Mouse (Mus musculus): ENCODE measurements around the gene Cyth3.

Gene Cyth3

DNA sequence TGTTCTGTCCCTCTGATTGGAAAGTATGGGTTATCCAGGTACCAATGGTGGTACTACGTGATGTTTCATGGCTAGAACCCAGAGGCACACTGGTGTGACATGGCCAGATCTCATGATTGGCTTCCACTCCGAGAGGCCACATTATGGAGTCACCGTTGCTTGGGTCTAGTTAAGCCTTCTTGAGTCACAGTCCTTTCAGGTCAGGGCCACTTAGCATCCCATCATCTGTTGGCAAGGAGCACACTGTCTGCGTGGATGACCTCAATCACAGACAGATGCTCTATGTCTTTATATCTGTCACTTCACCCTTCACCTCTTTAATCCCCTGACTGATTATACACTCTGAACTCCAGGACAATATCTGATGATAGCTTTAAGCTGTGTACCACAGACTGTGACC, 6.1 kb upstream of the Cyth3 start:
- DNase-seq (ENCODE audit: low spot score in 2 of 2): no peak

DNA sequence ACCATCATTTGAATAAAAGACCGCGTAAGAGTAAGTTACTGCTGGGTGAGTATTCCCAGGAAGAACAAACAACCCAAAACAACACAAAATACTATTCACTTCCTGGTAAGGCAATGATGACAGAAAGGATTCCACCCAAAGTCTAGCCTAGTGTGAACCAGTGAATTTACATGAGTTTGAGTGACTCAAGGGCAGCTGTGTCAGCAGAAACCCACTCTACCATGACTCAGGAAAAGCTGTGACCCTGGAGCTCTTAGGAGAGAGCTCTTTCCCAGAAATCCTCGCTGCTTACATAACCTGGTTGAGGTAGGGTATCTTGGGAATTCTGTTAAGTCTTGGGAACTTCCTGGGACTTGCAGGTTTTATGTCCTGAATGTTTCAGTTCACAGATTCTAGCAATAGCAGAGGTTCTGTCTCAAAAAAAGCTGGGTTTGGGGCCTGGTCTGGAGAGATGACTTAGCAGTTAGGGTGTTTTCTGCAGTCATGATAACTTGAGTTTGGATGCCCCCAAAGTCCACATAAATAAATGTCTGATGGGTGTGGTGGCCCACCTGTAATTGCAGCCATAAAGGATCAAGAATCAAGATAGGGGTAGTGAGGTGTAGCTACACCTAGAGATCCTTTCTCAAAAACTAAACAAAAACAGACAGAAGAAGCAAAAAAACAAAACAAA, 5.5 kb upstream of the Cyth3 start:
- DNase-seq (ENCODE audit: low spot score in 2 of 2): no peak

DNA sequence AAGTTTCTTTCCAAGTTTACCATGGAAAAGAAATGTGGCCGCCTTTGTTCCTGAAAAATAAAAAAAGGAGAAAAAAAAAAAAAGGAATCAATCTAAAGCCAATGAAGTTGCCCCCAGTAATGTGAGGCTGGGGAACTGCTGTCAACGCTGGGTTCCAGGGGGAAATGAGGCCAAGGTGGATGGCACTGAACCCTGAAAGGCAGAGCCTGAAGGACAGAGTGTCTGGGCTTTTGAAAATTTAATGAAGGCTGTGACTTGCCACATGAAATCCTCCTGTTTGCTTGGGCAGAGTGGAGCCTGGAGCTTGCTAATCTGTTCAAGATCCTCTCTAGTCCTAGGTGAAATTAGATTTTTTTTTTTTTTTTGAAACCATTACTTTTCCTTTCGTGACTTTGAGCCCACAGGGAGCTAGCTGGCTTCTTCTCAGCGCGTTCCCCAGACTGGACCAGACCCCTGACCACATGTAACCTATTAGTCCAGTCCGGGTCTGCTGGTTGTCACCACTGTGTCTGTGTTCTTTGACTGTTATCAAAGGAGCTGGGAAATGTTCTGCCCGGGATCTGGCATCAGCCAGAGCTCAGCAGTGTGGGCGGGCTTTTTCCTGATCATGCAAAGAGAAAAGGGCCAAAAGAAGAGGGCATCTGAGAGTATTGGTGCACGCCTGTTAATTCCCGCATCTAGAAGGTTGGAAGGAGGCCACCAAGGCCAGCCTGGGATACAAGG, 4.6 kb upstream of the Cyth3 start:
- DNase-seq (ENCODE audit: low spot score in 2 of 2): peak in 1 of 2 experiments; percentile 12

DNA sequence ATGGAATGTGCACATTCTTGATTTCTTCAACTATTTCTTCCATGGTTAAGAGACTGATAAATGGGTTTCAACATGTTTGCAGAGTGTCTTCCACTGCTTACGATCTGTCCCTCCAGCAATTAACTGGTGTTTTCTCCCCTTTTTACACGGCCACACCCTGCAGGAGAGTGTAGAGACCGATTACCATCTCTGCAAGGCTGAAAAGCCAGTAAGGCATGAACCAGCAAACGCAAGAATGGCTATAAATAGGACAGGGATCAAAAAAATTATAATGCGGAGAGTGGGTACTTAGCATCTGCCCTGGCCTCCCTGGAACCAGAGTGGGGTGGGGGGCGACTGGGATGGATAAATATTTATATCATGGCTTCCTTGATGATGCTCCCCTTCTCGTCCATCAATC, 3.7 kb upstream of the Cyth3 start:
- DNase-seq (ENCODE audit: low spot score in 2 of 2): no peak

DNA sequence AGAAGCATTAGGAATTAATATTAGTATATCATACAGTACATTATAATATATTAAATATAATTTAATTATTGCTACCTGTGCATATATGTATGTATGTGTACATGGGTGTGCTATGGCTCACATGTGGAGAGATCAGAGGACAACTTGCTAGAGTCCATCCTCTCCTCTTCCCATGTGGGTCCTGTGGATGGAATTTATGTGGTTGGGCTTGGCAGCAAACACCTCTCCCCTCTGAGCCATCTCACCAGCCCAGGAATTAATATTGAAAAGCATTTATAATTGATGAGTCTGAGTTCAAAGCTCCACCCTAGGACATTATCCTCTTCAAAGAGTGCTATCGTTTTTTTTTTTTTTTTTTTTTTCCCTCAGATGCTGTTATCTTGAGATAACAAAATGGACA, 2.1 kb upstream of the Cyth3 start:
- no peak for DNase-seq (ENCODE audit: low spot score in 2 of 2)

DNA sequence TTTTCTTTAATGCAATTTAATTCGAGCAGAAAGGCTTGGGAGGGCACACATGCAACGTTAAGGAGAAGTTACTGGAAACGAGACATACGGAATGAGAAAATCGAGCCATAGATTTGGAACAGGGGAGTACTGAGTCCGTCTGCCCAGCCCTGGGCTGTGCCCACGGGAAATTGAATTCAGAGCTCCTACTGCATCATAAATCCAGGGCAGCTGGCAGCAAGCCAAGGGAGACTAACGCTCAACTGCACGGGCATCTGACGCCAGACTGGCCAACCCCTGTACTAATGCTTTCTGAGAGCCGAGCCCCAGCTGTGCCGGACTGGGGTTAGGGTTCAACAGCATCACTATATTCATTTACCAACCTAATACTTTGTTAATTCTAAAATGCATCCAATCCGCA, 1.3 kb upstream of the Cyth3 start:
- peak; percentile 29 to 75 for DNase-seq (ENCODE audit: low spot score in 2 of 2)

DNA sequence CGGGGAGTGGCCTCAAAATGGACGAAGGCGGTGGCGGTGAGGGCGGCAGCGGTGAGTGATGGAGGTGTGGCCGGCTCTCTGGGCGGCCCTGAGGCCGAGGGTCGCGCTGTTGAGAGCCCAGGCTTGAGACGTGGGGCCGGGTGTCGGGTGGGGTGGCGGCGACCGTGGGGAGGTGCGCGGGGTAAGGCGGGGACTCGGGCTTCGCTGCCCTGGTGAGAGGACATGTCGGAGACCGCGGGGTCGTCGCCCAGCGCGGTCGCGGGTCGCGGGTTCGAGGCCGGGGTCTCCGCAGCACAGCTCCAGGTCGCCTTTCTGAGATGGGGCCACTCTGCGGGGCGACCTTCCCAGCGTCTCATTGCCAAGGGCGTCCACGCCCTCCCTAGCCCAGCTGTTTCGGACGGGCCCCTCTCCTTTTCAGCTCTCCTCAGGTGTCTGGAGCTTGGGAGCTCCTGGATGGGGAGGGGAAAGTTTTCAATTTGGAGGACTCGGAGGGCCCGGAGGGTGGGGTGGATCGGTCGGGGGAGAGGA, 440 bp downstream of the Cyth3 start:
- DNase-seq (ENCODE audit: low spot score in 2 of 2): no peak

DNA sequence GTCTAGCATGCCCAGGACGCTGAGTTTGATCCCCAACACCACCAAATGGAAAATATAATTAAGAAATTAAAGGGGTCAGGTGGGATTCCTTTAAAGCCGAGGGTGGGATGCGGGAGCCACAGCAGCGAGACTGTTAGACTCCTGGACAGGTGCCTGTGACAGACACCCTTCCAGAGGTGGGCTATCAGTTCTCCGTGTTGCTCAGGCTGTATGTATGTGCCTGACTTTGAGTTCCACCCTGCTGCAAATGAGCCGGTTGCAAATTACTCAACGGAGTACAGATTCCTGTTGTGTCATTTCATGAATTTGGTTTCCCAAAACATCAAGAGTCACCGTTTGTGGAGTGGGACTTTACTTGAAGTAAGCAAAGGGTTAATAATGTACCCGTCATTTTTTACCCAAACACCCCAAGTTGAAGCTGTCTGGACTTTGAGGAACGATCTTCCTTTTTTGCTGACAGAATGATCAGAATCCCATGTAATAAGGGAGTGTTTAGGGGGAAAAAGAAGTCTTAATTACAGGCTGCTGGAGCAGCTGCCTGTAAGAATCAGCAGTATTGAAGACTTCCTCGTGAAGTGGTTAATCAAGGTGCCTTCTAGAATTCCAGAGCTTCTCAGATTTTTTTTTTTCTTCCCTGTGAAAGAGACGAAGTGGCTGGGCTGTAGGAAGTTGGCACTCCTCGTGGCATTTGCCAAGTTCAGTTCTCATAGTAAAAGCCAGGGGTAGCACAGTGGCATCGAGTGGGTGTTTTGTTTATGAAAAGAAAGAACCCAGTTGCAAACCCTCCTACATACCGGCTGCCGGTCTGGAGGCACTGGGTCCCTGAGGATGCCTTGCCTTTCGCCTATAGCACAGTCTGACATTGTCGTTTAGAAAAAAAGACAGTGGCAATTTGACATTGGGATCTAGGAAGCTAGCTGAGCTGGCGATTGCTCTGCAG, 1.4 kb downstream of the Cyth3 start:
- DNase-seq (ENCODE audit: low spot score in 2 of 2): no peak

DNA sequence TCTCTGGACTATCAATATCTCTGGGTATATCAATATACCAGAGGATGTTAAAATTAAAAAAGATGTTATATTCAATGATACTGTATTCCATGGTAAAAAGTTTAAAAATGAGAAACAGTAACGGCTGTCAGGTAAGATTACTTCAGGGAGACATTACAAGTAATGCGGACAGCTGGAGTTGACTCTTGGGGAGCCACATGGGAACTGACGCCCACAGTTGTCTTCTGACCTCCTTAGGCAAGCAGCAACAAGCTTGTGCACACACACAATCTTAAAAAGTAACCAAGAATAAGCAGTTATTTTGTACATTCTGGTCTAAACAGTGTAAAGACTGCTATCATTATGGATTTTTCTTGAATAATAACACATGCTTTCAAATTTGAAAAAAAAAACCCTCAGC, 2.2 kb downstream of the Cyth3 start:
- no peak for DNase-seq (ENCODE audit: low spot score in 2 of 2)

DNA sequence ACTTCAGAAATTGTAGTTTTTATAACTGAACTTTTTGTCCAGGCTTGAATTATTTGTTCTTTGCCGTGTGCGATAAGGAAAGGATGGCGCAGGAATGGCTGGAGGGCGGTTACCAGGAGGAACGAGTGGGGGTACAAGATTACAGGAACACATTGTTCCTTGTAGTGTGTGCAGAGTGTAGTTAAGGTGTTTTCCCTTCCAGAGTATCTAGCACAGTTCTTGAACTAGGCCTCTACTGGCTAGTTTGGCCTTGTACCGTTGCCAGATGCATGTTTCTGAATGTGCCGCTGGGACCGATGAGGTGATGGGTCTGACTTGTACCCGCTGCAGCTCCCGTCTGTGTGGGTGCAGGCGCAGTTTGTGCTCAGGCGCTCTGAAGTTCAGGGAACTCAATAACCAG, 3.2 kb downstream of the Cyth3 start:
- DNase-seq (ENCODE audit: low spot score in 2 of 2): no peak

DNA sequence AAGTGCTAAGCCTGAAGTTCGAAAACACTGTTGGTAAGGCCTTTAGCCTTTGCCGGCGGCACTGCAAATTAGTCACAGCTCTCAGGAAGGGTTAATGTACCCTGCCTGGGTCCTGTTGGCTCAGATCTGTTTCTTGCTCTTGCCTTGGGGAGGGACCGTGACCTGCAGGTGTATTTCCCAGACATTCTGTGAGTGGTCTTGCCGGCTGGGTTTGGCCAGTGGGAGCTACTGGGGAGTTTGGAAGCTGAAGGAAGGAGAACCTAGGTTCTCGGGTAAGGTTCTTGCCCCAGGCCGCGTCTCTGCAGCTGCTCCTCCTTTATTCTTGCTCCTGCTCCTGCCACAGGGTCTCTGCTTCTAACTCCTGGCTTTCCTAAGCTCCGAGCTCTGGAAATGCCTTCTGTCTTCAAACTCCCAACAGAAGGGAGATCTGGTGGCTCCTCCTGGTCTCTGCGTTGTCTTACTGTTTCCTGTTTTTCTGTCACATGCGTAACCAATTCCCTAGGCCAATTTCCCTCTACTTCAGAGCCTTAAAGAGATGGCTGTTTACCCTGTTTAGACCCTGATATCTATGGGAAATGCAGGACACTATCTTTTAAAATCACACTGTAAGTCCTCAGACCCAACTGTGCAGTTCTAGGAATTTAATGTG, 3.8 kb downstream of the Cyth3 start:
- DNase-seq (ENCODE audit: low spot score in 2 of 2): no peak

DNA sequence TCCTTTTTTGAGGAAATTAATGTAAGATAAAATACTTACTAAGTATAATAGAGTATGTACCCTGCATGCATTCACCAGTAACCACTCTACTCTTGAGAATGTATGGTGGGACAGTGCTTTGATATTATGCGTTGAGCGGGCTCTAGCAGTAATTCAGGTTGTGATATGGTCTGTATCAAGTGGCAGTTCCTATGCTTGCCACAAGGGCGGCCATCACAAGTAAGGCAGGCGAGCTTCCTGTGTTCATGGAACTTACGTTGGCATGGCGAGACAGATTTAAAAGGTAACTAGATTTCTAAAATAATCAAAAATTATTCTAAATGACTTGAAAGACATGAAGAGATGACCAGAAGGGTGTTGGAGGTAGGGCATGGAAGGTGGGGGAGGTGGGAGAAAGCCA, 5.3 kb downstream of the Cyth3 start:
- DNase-seq (ENCODE audit: low spot score in 2 of 2): no peak

DNA sequence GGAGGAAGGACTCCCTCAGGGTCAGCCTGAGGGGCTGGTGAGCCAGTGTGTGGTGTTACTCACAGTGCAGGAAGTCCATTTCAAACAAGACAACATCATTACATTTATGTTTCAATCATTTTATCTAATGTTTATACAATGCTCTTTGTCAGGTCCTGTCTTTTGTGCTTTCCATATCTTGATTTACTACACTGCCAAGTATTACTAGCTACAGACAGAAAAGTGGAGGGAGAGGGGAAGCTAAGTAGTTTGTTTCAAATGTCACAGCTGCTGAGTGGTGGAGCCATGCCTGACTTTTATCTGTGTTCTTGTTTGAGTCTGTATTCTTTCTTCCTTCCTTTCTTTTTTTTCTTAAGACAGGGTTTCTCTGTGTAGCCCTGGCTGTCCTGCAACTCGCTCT, 5.7 kb downstream of the Cyth3 start:
- DNase-seq (ENCODE audit: low spot score in 2 of 2): no peak

DNA sequence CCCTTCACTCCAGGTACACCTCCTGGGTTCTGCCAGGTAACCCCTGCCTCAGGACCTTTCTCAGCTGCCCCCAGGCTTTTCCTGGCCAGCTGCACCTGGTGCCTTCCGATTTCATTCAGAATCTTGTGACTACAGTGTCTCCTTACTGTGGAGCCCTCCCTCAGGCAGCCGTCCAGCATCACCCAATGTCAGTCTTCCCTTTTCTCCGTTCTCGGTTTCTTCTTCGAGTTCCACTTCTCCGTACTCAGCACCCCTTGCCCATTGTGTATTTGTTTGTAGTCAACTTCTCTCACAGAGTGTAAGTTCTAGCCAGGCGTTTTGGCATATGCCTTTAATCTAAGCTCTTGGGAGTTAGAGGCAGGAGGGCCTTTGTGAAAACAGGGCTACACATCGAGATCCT, 7.4 kb downstream of the Cyth3 start:
- no peak for DNase-seq (ENCODE audit: low spot score in 2 of 2)

DNA sequence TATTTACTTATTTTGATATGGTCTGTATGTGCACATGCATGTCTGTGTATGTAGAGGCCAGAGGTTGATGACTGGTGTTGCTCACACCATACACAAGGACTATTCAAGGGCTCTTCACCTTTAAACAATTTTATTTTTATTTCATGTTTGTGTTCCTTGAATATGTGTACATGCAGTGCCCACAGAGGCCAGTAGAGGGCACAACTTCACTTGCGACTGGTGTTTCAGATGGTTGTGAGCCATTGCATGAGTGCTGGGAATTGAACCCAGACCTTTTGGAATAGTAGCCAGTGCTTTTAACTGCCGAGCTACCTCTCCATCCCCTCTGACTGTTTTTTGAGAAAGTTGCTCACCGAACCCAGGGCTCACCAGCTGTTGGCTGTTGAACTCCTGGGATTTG, 8.0 kb downstream of the Cyth3 start:
- DNase-seq (ENCODE audit: low spot score in 2 of 2): no peak

DNA sequence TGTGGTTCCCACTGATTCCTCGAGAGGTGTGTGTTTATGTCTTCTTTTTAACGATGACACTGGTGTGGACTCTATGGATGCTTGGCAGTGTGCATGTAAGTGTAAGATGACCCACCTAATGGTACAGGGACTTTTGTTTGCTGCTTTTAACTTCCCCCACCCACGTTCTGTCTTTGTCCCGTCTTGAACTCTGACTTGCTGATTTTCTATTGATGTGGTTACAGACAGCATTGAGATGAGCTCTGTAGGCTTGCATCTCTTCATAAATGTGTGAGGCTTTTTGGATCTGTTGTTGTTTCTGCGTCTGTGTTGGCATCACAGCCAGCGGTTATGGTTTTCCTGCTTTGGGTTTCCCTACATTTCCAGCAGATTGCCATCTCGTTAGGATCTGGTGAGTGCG, 8.5 kb downstream of the Cyth3 start:
- DNase-seq (ENCODE audit: low spot score in 2 of 2): no peak

DNA sequence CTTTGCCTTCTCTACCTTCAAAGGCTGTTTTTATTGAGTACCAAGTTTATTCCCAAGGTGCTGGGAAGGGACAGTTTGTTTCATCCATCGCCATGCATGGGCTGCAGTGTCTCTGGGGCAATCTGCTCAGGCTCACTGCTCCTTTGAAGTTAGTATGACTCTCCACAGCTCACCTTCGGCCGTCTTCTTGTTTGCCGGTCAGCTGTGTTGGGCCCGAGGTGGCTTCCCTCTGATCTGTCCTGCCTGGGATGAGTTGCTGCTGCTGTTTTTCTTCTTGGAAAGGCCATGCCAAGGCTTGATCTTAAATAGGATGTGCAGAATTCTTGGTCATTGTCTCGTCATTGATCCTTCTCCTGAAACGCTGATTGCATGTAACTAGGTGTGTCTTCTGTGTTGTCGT, 9.3 kb downstream of the Cyth3 start:
- DNase-seq (ENCODE audit: low spot score in 2 of 2): no peak

DNA sequence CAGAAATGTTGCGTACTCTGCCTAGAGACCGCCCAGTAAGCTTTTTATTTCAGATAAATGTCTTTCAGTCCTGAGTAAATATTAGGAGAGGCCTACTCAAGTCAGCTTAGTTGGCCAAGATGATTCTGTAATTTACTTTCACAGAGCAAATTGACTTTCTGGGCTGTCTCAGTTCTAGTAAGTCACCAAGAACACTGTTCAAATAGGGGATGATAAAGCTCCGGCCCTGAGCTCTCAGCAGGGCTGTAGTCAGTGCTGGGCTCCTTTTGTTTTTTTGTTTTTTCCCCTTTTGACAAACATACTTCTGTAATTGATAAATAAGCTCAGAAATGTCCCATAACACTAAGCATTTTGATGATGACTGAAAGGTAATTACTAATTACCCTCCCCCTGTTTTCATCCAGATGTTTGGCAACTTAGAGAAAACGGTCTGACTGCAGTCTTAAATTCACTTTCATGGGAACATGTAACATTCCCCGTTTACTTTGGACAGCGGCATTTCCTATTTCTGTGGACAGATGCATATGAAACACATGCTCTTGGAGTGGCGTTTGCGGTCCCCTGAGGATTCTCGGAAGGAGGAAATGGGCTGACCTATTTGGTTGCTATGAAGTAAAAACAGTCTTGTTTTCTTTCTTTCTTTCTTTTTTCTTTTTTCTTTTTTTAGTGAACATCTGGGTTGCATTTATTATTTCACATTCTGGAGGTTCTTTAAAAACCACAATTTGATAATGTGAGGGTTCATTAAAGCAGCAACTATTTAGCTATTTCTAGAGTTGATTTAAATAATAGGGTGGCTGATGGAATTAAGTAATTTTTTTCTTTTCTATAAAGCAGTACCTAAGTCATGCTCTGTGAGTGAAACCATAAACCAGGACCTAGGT, 10.7 kb downstream of the Cyth3 start:
- no peak for DNase-seq (ENCODE audit: low spot score in 2 of 2)

DNA sequence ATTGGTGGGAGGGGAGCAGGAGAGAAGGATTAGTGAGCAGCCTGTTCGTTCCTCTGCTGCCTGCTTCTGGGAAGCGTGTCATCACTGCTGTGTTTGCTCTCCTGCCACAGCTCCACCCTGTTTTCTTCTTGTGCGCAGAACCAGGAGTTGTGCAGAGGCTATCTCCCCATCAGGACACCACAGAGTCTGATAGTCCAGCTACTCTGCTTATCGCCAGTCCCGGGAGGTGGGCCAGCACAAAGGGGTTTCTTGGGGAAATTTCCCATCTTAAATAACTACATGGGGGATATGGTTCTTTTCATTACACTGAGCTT, 11.3 kb downstream of the Cyth3 start:
- no peak for DNase-seq (ENCODE audit: low spot score in 2 of 2)

DNA sequence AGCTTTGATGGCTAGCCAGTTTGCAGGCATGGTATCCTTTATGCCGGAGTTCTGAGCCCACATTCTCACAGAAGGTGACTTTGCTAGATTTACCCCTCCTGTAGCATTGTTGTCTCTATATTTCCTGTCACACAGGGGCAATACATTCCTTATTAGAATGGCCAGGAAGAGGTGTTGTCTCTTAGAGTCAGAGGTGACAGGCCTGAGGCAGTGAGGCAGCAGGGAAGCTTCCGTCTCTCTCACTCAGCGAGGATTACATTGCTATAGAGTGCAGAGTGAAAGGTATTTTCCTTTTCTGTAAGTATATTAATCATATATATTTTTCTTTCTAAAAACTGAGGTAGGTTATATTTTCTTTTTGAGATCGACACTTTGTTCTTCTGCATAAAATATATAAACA, 11.6 kb downstream of the Cyth3 start:
- no peak for DNase-seq (ENCODE audit: low spot score in 2 of 2)

DNA sequence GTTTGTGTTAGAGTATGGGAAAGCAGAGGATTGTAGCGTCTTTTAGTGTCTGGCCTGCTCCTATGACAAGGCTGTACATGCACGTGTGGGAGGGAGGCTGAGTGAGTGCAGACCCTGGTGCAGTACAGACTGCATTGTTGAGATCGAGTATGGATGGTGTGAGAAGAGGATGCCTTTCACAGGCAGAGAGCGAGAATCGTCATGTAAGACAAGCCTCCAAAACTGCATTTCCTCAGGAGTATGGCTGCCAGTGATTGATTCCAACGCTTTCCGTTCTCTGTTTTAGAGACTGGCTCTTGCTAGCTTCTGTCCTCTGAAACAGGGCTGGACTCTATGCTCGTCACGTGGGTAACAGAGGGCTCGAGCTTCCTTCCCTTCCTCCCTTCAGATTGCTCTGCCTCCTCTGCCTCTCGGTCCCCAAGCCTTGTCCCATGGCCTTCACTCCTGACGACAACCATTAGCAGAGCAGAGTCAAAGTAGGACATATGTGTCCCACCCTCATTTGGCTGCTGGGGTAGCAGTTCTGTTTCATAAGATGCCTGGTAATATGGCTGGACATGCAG, 12.4 kb downstream of the Cyth3 start:
- DNase-seq (ENCODE audit: low spot score in 2 of 2): no peak

Measured in cerebellum, postnatal 4 days (tissue).